8 mouse cellular contexts compared by ENCODE assay signal in genomic region chr5:108312224-108313064, GRCm38 (mm10). TPM values are rescaled to one million over a fixed set of nuclear protein-coding genes. Genes with fewer than 3 reads are reported as not detected.
DNase-seq lines count a peak whose midpoint lies in the region; ATAC-seq and TF ChIP-seq lines count a peak whose summit lies in the region.

Gene Pigg (plus strand): TSS chr5:108312609.

- peaks cover 17% of the 10 kb centered on the region for H3K4me1 ChIP-seq in E14TG2a.4 (replicated peaks; ENCODE audit: low read depth, low read length)
- peaks cover 11% of the 10 kb centered on the region for H3K4me1 ChIP-seq in forebrain, embryonic 13.5 days
- peaks cover 8% of the 10 kb centered on the region for H3K4me1 ChIP-seq in liver, postnatal 0 days (ENCODE audit: insufficient read depth)
- peaks cover 4% of the 10 kb centered on the region; the same call in 1 of the 2 replicates for H3K4me1 ChIP-seq in neural tube, embryonic 14.5 days (ENCODE audit: control insufficient read depth, insufficient read depth, low read length)

- H3K9me3 ChIP-seq in E14TG2a.4 (ENCODE audit: low read length): no peaks in the 10 kb centered on the region
- no peaks in the 10 kb centered on the region for H3K9me3 ChIP-seq in forebrain, embryonic 13.5 days (replicated peaks)
- H3K9me3 ChIP-seq in liver, postnatal 0 days (ENCODE audit: low read length): no peaks in the 10 kb centered on the region
- H3K9me3 ChIP-seq in neural tube, embryonic 14.5 days (ENCODE audit: control insufficient read depth, low read length): no peaks in the 10 kb centered on the region

- peaks cover 5% of the 10 kb centered on the region for H3K36me3 ChIP-seq in E14TG2a.4 (ENCODE audit: insufficient read depth, low read length)
- H3K36me3 ChIP-seq in forebrain, embryonic 13.5 days (ENCODE audit: poor library complexity, severe bottlenecking): peaks cover 4% of the 10 kb centered on the region; the same call in 1 of the 2 replicates
- peaks cover 4% of the 10 kb centered on the region; the same call in 1 of the 2 replicates for H3K36me3 ChIP-seq in liver, postnatal 0 days (replicated peaks; ENCODE audit: insufficient read depth, low read length)
- no peaks in the 10 kb centered on the region for H3K36me3 ChIP-seq in neural tube, embryonic 14.5 days (ENCODE audit: control insufficient read depth, insufficient read depth, low read length)

- peak within 1 kb of the TSS; percentile 73 for H3K27ac ChIP-seq in forebrain, embryonic 13.5 days
- H3K27ac ChIP-seq in liver, postnatal 0 days (ENCODE audit: low read depth): peak within 1 kb of the TSS; percentile 89
- H3K27ac ChIP-seq in neural tube, embryonic 14.5 days (ENCODE audit: low read depth, low read length): peak within 1 kb of the TSS; percentile 64

- intact Hi-C loops in heart, postnatal 10 days (cut with DNase I): loop anchor here (1.0 to 5.0 kb wide), 2 partner anchors 44 to 180 kb away; partner anchors contain the start of genes Ccdc18, Dr1 and Tmed5

- H3K27me3 ChIP-seq in E14TG2a.4 (ENCODE audit: insufficient read depth, low read length): no peaks in the 10 kb centered on the region
- H3K27me3 ChIP-seq in forebrain, embryonic 13.5 days: no peaks in the 10 kb centered on the region
- H3K27me3 ChIP-seq in liver, postnatal 0 days (ENCODE audit: insufficient read depth, low read length): no peaks in the 10 kb centered on the region
- H3K27me3 ChIP-seq in neural tube, embryonic 14.5 days (ENCODE audit: control insufficient read depth, insufficient read depth, low read length): no peaks in the 10 kb centered on the region

- peak within 1 kb of the TSS; percentile 85 for H3K9ac ChIP-seq in forebrain, embryonic 13.5 days
- H3K9ac ChIP-seq in liver, postnatal 0 days (replicated peaks): peak within 1 kb of the TSS; percentile 93
- peak within 1 kb of the TSS; percentile 80 for H3K9ac ChIP-seq in neural tube, embryonic 14.5 days (replicated peaks; ENCODE audit: low read depth, low read length)

- DNase-seq in c-Kit-positive CD71-positive TER-119-positive erythroid progenitor cells, embryonic 14.5 days (ENCODE audit: low spot score): peak; percentile 89
- peak; percentile 94 to 97 for DNase-seq in heart, postnatal 10 days
- DNase-seq in large intestine, adult 2 months (ENCODE audit: low read depth, low spot score): peak; percentile 82
- DNase-seq in liver, postnatal 0 days: peak; percentile 94
- DNase-seq in testis, postnatal 10 days (ENCODE audit: low spot score): peak; percentile 93

- H3K4me3 ChIP-seq in E14TG2a.4 (replicated peaks; ENCODE audit: low read length): peak within 1 kb of the TSS; percentile 98
- peak within 1 kb of the TSS; percentile 77 for H3K4me3 ChIP-seq in forebrain, embryonic 13.5 days
- H3K4me3 ChIP-seq in liver, postnatal 0 days (ENCODE audit: low read depth, low read length): peak within 1 kb of the TSS; percentile 91
- peak within 1 kb of the TSS; percentile 57 for H3K4me3 ChIP-seq in neural tube, embryonic 14.5 days (ENCODE audit: low read depth, low read length)

- ATAC-seq in forebrain, embryonic 13.5 days: peak; percentile 99
- peak; percentile 100 for ATAC-seq in liver, postnatal 0 days
- ATAC-seq in neural tube, embryonic 14.5 days (ENCODE audit: low read depth): peak; percentile 100

- WGBS in forebrain, embryonic 13.5 days: under 1% methylated on average over 57 of the region's 57 CpGs
- under 1% methylated on average over 57 of the region's 57 CpGs for WGBS in large intestine, adult 2 months
- under 1% methylated on average over 57 of the region's 57 CpGs for WGBS in liver, postnatal 0 days (ENCODE audit: insufficient replicate concordance)
- under 1% methylated on average over 55 of the region's 57 CpGs for WGBS in neural tube, embryonic 14.5 days

- no peak for TF ChIP-seq CTCF in E14TG2a.4 (conservative IDR thresholded peaks at IDR 0.05; ENCODE audit: low read length)
- TF ChIP-seq CTCF in liver, postnatal 0 days (IDR thresholded peaks at IDR 0.05; ENCODE audit: low read depth): peak; percentile 17; the same call in 1 of the 2 replicates

- peak within 1 kb of the TSS; percentile 86 for H3K4me2 ChIP-seq in forebrain, embryonic 13.5 days
- peak within 1 kb of the TSS; percentile 87 for H3K4me2 ChIP-seq in liver, postnatal 0 days (ENCODE audit: low read depth, low read length)
- peak within 1 kb of the TSS; percentile 82 for H3K4me2 ChIP-seq in neural tube, embryonic 14.5 days (ENCODE audit: low read depth, low read length)

- peak; percentile 56; the same call in 1 of the 2 replicates for TF ChIP-seq EP300 in liver, postnatal 0 days (IDR thresholded peaks at IDR 0.05; ENCODE audit: low read depth)

RNA-seq across cellular contexts. Expression of gene Pigg, which starts in this region (rescaled TPM):
- polyA plus RNA-seq in forebrain, embryonic 13.5 days (2015; fragmentation: Nextera tagmentation; extraction: Ambion mirVana): 6.0 and 6.7 TPM in 2 replicates
- 1 to 10 TPM; 6.1 to 6.5 TPM for total RNA-seq in heart, postnatal 10 days (2021)
- polyA plus RNA-seq in large intestine, adult 2 months (2012; rRNA removed): 6.0 and 9.3 TPM in 2 replicates
- 1.7 and 1.9 TPM in 2 replicates for polyA plus RNA-seq in liver, postnatal 0 days (2015; fragmentation: Nextera tagmentation; extraction: Ambion mirVana)
- polyA plus RNA-seq in neural tube, embryonic 14.5 days (2014; fragmentation: Nextera tagmentation; extraction: Ambion mirVana): 2.9 and 3.3 TPM in 2 replicates

Comparison
In these comparisons a context has a peak if more than half of its experiments do, and no peak if none do; other contexts are left out.
1. Peak in every context shown above with its lines: DNase-seq, ATAC-seq, H3K4me3 ChIP-seq and H3K27ac ChIP-seq.